Mouse (Mus musculus) spleen, postnatal 36 days (tissue): ENCODE measurements around the gene Morn1.

ENCODE experiments used
- DNase-seq, 2 experiments: peaks; one replicate each; pipeline ENCODE4 v3.0.0; 2022; ENCODE audit warnings: low spot score in 2 of 2, mixed read lengths in 1 of 2

Gene Morn1

DNA sequence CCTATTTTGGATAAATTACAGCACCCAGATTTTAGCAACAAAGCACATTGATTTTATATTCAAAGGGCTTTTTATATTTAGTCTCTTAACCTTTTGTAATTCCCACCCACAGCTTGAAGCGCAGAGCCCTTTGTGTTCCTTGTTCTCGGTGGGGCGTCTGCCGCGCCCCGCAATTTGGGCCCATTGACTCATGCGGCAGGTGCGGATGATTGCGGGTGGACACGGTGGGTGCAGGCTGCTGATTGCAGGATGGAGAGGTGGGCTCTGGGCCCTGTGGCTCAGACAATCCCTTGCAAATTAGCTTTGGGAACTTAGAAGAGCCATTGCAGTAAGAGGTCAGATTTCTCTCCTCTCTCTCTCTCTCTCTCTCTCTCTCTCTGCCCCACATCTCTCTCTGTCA is 31.9 kb downstream of the Morn1 start:
- DNase-seq, result no peak

DNA sequence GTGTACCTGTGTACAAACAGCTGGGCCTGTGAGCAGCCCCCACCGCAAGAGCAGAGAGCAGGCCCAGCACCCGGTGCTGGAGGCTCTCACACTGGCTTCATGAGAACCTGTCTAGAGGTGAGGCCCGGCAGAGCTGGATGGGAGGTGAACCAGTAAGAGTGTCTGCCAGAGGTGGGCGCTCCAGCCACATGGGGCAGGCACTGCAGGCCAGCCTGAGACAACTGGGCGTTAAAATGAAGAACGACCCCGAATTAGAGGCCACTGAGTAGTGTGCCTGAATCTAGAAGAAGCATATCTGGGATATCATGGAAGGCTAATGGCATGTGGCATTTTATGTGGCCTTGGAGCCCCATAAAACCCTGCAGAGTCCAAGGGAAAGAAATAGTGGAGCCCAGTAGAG is 33.7 kb downstream of the Morn1 start:
- DNase-seq, result no peak

DNA sequence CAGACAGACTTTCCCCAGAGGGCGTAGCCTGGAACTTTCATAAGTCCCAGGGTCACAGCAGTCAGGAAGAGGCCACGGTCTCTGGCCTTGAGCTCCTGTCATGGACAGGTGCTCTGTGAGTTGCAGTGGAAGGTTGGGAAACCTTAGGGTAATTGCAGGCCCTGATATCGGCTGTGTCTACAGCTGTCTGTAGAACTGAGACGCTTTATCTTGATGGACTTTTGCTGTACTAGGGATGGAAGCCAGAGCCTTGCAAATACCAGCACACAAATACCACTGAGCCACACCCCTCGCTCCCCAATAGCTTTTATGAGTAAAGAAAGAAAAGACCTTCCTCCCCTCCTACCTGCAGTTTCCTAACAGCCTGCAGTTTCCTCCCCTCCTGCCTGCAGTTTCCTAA is 34.2 kb downstream of the Morn1 start:
- DNase-seq, result no peak

DNA sequence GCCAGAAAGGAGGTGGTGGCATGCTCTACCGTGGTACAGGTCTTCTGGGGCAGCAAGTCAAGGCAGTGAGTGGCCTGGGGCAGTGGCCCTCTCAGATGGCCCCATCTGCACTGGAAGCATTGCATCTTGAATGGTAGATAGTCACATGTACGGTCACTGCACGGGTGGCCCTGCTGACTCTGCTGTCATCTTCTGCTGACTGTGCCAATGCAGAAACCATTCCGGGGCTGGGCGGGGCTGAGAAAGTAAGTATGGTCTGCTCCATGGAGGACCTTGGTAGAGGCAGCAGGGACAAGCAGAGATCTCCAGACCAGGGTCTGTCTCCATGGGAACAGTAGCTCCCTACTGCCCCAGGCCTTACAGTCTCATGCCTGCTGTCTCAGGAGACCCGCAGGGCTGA is 34.8 kb downstream of the Morn1 start:
- no peak for DNase-seq

DNA sequence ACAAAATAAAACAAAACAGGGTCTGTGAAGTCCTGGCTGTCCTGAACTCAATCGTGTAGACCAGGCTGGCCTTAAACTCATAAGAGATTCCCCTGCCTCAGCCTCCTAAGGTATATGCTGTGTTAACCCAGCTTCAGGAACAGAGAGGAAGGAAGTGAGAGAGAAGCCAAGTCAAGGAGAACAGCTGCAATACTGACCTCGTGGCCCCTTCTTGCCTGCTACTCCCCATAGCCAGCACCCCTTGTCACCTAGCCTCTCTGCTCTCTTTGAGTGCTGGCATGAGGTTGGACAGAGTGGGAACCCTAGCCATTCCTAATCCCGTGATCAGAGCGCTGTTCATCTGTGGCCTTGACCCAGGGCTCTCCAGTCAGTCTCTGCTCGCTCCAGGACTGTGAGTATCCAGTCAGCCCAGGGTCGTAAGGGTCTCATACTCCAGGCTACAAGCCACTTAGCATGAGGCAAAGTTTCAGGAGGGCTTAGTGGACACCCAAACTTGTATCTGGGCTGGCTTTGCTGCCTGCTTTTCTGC is 35.6 kb downstream of the Morn1 start:
- DNase-seq, result no peak

DNA sequence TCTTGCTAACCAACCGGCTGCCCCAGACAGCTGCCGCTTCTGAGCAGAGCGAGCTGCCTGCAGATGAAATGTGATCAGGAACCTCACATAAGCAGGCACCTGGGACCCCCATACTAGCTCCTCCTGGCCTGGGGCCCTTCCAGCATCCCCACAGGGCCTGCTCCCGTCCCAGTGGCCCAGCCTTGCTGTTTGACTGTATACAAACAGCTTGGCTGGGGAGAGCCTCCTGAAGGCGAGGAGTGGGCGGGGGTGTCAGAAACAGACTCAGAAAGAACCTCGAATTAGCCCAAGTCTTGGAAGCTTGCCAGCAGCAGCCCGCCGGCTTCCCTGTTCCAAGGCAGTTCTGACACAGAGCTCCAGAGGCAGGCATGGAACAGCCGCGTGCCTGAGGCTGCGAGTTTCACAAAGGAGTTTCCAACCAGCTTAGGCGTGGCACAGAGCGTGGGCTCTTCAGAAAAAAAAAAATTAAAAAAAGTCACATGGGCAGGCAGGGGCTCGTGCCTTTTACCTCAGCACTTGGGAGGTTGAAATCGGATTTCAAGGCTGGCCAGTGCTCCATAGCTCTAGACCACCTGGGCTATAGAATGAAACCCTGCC is 36.2 kb downstream of the Morn1 start:
- DNase-seq, result no peak

DNA sequence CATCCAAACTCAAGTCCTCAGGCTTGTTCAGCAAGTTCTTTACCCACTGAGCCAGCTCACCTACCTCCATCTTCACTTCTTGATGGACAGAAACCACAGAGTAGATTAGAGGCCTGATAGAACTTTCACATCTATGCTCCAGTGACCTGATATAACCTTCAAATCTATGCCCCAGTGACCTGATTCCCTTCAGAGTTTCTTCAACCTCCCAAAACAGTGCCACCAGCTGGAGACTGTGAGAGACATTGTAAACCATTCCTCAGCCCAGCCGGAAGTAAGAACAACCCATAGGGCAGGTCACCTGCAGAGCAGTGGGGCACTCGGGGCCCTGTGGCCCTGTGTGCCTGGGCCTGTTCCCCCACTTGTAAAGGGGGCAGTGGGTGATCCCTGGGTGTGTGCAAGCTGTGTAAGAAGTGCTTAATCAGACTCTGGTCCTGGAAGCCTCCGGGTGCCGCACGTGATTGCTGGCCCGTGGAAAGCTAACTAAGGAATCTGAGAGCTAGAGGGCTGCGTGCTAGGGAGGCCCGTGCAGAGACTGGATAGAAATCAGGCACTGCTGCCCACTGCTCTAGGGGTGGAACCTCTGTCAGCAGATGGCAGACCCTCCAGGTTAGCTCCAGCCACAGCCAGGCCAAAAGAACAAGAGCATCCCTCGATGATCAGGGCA is 37.6 kb downstream of the Morn1 start:
- DNase-seq, result no peak

DNA sequence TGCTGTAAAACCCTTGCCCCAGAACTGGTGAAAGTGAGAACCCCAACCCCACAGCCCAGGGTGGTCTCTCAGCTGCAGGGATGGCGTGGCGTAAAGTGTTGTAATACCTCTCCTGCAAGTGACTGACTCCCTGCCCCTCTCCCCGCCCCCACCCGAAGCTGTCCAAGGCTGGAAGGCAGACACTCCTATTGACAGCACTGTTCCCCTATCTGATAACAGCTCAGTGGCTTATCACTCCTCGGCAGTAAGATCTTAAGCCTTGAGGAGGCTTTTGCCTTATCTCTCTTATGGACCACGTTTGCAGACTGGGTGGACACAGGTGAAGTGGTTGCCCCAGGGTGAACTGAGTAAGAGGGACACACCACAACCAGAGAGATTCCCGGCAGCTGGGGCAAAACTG is 38.9 kb downstream of the Morn1 start:
- DNase-seq, result no peak

DNA sequence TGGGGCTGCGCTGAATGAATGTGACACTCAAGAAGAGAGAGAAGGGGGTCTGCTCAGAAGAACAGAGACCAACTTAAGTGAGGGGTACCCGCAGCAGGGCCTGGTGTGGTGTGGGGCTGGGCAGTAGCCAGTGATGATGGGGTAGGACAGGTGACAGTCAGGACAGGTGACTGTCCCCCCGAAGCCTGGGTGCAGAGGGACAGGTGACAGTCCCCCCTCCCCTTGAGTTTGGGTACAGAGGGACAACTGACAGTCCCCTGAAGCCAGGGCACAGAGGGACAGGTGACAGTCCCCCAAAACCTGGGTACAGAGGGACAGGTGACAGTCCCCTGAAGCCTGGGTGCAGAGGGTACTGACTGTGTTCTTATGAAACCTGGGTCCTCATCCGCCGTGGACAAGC is 39.8 kb downstream of the Morn1 start:
- no peak for DNase-seq

DNA sequence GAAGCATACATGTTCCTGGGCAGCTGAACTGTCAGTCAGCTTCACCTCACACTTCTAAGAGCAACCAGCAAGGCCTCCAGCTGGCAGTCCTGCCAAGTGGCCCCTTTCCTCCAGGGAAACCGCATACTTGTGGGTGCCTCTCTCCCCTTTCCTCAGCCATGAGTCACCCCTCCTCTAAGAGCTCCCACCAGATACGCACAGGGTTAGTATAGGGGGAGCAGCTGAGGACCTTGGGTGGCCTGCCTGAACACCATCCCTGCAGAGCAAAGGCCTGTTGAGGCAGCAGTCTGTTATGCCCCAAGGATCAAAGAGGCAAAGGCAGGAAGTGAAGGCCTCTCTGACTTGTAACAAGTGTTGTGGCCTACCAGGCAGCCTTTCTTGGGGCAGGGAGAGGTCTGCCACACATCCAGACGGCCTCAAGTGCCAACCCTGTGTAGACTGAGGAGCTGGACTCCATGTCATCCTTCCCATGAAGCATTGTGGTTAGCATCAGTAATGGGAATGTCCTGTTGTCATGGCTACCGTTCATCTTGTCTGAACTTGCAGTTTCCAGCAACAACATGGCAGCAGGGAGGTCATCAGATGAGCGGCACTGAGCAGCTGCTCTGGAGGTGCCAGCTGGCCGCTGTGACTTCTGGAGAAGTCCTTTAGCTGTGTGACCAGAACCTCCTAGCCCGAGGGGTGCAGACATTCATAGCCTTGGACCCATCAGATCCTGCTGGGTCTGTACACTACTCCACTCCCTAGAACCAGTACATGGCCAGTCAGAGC is 40.4 kb downstream of the Morn1 start:
- DNase-seq, result peak in 1 of 2 experiments; percentile 20

DNA sequence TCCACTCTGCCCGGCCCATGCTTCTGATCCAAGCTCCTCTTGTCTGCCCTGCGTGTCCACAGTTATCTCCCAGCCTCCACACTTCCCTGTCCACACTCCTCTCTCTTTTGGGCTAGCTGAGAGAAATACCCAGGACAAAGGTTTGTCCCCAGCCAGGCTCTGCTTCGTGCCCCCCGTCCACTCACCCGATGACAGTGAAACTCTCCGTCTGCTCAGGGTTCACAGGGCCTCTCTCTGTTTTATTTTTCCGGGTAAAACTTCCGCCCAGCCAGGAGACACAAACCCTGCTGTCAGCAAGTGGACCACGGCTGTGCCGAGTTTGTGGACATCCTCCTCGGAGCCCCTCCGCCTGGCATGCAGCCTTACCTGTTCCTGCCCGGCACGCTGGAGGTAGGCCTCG is 42.0 kb downstream of the Morn1 start:
- DNase-seq, result no peak

DNA sequence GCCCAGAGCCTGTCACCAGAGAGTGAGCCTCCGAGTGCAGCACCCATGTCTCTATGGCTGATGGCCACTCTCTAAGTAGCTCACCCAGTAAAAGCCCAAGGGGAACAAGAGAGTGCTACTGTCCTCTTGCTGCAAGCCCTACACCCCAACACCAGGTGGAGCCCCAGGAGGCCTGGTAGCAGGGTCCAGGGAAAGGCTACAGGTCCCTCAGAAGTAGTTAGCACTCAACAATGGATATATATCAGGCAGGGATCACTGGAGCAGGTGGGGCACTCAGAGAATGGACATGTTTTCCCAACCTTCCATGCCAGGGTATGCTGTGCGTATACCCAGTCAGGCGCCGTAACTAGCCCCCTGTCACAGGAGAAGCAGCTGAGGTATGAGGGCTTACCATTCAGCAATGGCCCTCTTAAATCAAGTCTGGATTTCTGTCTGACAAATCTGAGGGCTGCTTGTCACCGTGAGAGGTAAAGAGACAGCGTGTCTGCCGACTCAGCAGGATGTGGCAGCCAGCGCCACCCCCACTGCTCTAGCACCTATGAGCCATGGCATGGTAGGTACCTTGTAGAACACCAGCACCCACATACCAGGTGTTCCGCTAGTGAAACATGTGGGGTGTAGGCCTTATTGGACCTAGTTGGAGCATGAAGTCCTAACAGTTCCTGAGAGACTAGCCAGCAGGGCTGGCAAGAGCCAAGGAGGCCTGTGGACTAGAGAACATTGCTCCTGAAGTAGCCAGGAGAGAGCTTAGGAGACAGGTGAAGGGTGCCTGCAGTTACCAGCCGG is 42.9 kb downstream of the Morn1 start:
- peak; percentile 56 to 59 for DNase-seq

DNA sequence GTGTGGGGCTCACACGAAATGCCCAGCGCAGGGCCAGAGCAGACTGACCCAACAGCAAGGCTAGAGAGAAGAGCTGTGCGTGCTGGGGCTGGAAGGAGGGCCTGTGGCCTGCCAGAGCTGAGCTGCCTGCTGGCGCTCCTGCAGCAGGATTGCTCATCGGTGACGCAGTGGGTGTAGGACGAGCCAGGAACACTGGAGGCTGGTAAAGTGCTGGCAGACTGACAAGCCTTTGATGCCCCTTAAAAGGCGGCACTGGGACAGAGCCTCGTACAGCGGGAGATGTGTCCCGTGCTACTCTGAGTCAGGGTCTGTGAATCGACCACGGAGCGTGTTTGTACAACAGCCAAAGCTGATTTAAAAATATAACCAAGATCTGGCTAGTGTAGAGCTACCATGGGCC is 43.6 kb downstream of the Morn1 start:
- no peak for DNase-seq

DNA sequence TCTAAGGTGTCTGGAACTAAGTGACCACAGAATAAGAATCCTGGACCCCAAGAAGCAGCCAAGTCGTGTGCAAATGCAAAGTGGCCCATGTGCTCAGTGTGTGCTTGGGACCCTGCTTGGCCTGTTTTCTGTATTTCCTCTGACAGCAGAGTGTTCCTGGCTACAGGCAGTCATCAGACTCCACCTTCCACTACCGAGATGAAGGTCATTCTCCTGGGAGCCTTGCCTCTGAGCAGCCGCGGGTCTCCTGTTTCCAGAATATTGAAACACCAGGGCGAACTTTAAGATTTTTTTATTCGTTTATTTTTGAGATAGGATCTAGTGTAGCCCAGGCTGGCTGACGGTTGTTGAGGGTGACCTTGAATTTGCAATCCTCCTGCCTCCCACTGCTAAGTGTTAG is 44.2 kb downstream of the Morn1 start:
- no peak for DNase-seq

DNA sequence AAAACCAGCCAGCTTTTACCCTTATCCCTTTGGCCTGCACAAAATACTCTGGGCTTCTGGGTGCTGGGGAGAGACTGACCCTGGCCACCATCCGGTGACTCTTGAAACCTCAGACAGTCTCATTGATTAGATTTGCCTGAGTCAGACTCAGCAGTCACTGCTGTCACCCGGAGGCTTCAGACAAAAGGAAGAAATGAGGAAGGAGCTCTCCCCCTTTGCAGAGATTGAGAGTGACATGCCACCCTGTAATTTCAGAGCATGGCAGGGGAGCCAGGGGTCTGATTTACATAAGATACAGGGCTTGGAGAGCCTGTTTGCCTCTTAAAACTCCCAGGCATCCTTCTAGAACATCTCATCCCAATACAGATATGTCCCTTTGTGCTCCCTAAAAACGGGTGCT is 46.8 kb downstream of the Morn1 start:
- no peak for DNase-seq

DNA sequence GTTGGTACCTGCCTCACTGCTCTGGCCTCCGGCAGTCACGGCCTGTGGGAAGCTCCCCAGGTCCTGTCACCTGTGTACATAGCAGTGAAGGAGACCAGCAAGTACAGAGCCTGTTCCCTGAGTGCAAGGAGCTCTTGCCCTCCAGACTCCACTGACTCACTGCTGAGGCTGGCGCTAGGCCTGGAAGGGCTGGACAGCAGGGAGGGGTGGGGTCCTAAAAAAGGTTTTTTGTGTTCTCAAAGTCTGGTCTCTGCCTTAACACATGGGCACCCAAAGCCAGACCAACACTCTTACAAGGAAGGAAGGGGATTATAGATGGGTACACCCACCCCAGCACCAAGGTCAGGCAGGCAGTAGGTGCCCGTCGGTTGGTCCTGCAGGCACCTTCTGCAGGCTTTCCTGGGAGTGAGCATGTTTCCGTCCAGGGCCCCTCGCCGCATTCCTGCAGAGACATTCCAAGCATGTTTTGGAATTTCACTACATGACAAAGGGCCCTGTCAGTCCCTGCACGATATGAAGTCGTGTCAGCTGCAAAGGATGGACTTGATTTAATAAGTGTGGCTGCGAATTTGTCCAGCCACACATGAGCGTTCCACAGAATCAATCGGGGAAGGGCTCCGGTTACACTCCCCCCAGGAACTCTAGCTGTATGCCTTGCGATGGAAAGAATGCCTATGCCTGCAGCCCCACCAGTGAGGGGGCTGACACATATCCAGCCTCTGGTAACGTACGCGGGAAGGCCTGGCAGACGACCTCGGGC is 47.5 kb downstream of the Morn1 start:
- DNase-seq, result no peak

DNA sequence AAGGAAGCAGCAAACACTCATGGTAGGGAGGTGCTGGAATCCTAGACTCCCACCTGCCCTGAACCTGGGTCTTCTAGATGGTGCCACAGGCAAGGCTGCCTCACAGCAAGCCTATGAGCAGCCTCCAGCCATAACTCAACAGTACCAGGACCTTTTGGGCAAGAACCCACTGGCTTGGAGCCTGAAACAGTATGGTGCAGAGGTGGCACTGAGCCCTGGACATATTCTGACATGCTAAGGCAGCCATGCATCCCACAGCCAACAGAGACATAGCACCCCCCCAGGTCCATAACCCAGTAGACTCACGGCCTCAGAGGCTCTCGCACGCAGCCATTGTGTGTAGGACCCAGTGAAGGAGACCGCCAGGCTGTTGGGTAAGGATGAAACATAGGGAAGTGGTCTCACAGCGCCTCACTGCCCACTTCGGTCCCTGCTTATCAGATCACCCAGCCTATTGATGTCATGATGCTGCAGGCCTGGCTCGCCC is 48.4 kb downstream of the Morn1 start:
- no peak for DNase-seq

DNA sequence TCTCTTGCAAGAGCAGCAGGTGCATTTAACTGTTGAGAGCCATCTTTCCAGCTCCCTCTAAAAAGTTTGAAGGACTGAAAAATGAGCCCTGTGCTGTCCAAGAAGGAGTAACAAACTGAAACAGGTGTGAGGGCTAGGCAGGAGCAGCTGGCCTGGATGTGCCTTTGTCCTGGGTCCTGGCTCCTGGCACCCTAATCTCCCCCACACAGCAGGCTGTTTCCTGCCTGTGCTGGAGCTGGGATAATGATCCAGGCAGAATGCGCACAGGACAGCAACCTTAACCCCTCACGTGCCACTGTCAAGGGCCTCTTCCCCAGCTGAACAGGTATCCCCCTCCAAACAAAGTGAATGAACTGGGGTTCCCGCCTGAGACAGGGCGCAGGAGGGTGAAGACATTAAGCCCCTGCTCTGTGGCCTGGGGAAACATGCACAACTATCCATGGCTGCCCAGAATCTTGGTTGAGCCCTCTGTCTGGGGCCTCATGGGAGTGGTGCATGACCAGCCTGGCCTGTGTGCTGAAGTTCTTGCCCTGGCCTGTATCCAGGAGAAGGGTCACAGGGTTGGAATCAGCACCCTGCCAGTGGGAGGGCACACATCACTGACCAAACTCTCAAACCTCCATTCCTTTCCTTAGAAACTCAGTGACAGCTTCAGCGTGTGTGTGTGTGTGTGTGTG is 49.7 kb downstream of the Morn1 start:
- DNase-seq, result no peak

DNA sequence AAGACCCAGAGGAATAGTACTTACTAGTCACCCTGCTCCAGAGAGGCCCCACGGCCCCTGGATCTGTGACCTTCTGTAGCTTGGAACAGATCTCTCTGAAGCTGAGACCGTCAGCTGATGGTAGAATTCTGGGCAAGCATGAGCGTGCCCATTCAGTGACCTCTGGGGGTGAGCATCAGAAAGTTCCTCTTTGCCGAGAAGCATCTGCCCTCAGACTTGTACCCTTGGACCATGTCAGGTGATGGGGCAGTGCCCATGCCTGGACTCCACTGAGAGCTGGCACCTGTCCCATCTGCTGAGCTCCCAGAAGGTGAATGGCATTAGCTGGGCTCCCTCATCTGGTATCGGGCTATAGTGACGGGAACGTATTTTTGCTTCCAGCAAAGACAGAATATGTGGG is 51.5 kb downstream of the Morn1 start:
- DNase-seq, result no peak

DNA sequence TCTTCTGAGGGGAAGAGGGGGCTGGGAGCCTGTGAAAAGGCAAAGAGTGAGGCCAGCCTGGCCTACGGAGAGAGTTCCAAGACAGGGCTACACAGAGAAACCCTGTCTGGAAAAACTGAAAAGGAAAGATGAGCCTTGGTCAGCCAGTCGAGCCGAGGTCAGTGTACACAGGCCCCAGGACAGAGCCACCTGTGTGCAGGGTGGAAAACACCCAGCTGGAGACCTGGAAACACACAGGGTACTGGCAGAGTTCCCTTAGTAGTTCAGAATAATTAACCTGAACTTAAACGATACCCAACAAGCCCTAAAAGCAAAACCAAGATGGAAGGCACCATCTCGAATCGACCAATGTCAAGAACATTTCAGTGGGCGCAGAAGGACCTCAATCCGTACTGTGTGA is 52.1 kb downstream of the Morn1 start:
- DNase-seq, result no peak
